Mouse (Mus musculus) neutrophil, adult 83 days (primary cell): Measurements from ENCODE around the gene Rnf144a. TPM values are rescaled to one million over a fixed set of nuclear protein-coding genes. Genes with fewer than 3 reads are reported as not detected.

Source experiments
- total RNA-seq, 2 experiments: library from RNA; stranded (reverse); gene quantifications; one replicate each; pipeline ENCODE4 v1.2.4; 2023

Gene Rnf144a
- 100 to 1,000 TPM; 111 to 134 TPM for total RNA-seq

GRCm38 (mm10) chr12:26415104-26415771 is at the start of gene Rnf144a:
Gene Rnf144a (minus strand): TSS chr12:26415254.

DNA sequence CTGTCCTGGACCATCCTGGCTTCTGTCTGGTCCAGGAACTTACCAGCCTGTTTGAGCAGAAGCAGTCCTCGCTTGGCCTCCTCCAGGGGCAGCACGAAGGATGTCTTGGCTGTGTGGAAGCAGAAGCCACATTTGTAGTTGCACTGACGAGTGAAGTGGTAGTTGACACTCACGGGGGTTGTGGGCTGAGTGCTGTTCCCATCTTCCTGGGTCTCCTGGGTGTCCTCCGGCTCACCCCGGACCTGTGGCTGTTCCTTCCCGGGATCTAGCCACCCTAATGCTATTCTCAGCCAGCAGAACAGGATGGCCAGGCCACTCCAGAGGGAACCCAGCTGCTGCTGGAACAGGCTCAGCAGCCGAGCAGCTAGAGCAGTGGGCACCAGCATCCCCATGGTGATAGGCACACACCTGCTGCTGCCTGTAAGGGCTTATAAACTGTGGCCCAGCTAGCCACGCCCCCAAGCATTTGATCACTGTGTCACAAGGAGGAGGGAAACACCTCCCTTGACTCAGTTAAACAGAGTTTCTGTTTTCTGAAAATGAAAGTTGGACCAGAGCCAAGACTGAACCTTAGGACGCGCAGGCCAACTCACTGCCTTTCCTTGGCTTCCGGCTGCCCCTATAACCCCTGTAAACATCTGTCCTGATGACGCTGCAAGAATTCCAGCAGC is 41.1 kb upstream of the Rnf144a start, which contains the start of gene Rsad2:
TSS of gene Rsad2 (minus strand) at position 425 of the 671 bp plus-strand sequence.

Other genes starting within 250 kb of the Rnf144a start
- 10 to 100 TPM in 1 of 2 experiments, 1 to 10 TPM in 1; 7.5 to 10.8 TPM for gene Rsad2, start 41.2 kb upstream of the Rnf144a start, total RNA-seq
- 10 to 100 TPM; 34.5 to 38.0 TPM for gene Cmpk2, start 54.0 kb upstream of the Rnf144a start, total RNA-seq